Mouse (Mus musculus): Measurements from ENCODE around the gene Nr6a1. TPM values are rescaled to one million over a fixed set of nuclear protein-coding genes. Genes with fewer than 3 reads are reported as not detected.

Gene Nr6a1
- polyA plus RNA-seq, 1 experiment from 2014 or later = 0.39 TPM

DNA sequence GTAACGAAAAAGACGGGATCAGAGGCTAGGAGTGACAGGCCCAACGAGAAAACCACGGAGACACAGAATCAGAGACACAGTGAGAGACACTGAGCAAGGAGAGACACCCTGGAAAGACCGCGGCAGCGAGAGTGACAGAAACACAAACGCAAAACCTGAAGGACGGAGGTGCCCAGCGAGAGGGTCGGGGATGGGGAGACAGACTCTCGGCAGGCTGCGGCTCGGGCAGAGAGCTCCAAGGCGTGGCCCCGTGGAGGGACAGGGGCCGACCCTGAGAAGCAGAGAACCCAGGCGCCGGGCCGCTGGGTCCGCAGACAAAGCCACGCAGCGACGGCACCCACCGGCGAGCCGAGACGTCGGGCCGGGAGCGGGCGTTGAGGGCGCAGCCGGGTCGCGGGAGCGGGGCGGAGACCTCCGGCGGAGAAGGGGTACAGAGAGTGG, 216.0 kb downstream of the Nr6a1 start:
- Histone ChIP-seq H3K27ac (no peak overlapping the region), H3K36me3 (no peaks in the 10 kb centered on the region), H3K4me1 (replicated peaks) (peaks cover 25% of the 10 kb centered on the region), H3K9me3 (replicated peaks) (no peaks in the 10 kb centered on the region), H3K9ac (no peak overlapping the region), H3K27me3 (peaks cover 92% of the 10 kb centered on the region), H3K4me2 (peak overlapping the region; percentile 63), H3K4me3 (peak overlapping the region; percentile 44)
- no peak for ATAC-seq (replicated peaks; ENCODE audit: insufficient number of reproducible peaks, insufficient read depth, low FRiP score, low read depth)
- under 1% methylated on average over 40 of the region's 40 CpGs for WGBS

DNA sequence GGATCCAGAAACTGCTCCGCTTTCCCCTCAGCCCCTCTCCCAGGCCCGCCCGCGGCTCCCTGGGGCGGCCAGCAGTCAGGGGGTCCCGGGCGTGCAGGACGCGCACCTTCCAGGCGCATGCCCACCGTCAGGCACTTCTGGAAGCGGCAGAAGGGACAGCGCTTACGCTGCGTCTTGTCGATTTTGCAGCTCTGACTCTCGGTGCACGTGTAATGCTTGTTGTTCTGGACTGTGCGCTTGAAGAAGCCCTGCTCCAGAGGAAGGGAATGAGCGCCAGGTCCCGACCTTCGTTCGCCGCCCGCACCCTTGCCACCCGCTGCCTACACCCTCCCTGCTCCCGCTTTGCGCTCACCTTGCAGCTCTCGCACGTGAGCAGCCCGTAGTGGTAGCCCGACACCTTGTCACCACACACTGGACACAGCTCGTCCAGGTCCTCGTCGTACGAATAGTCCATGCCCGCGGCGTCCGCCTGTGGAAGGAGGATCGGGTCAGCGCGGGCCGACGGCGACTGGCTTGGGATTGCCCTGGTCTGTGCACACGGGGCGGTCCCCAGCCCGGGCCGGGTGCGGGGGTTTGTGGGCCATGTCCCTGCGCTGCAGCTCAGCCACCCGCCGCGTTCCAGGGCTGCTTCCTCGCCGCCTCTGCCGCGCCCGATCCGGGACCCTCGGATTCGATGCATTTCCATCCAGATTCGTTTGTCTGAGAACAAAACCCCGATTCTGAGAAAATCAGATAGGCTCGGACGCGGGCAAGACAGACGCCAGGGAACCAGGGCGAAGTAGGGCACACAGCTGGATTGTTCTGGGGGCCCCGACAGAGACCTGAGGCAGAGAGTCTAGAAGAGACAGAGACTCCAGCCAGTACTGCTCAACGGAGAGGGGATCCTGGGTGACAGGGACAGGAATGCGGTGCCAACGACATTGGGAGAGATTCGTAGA, 216.9 kb downstream of the Nr6a1 start:
- Histone ChIP-seq H3K27me3 (peaks cover 95% of the 10 kb centered on the region), H3K9me3 (replicated peaks) (no peaks in the 10 kb centered on the region), H3K4me1 (replicated peaks) (peaks cover 26% of the 10 kb centered on the region), H3K4me2 (peak overlapping the region; percentile 57), H3K9ac (peak overlapping the region; percentile 23; the same call in 1 of the 2 replicates), H3K4me3 (peak overlapping the region; percentile 34), H3K36me3 (no peaks in the 10 kb centered on the region), H3K27ac (no peak overlapping the region)
- peak; percentile 36 for ATAC-seq (replicated peaks; ENCODE audit: insufficient number of reproducible peaks, insufficient read depth, low FRiP score, low read depth)
- under 1% methylated on average over 75 of the region's 75 CpGs for WGBS

DNA sequence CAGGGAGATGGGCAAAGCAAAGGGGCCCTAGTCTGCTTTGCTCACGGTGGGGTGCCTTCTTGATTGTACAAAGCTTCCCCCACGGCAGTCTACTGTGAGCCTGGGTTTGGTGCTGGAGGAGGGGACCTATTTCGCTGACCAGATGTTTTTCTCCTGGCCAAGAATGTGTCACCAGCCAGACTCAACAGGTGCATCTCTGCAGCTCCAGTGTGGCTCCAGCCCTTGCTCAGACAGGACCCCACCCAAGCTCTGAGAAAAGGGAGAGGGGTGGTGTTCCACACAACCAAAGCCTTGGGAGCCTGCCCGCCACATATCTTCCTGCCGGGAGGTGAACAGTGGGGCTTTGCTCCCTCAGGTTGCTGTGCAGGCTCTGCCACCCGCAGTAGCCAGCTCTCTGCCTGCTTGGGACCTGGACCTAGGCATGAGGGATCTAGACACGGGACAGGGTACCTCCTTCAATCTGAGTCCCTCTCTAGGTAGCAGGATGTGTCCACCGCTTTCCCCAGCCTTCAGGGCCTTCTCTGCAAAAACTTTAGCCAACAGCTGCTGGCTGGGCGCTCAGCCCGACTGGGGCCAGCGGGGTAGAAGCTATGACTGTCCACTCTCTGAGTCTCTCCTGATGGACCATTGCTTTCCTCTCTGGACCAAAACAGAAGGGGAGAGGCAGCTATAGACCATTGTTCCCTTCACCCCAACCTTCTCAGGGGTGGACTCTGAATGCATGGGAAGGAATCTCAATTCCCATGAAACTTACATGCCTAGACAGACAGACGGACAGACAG, 218.4 kb downstream of the Nr6a1 start:
- no peak for ATAC-seq (replicated peaks; ENCODE audit: insufficient number of reproducible peaks, insufficient read depth, low FRiP score, low read depth)
- 30% methylated on average over 12 of the region's 12 CpGs for WGBS

DNA sequence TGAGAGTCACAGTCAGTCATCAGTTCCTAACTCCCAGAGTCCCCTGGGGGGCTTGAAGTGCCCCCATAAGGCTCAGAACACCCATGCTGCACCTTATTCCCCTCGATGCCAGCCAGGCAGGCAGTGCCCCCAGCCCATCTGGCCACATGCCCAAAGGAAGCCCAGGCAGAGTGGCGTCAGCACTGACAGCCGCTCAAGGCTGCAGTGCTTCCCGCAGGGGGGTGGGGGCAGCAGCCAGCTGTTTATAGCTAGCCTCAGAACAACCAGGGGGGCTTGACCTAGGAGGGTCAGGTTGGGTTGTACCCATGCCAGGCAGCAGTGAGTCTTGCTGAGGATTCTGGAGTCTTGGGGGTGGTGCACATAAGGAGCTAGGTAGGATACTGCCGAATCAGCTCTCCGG, 220.8 kb downstream of the Nr6a1 start:
- Histone ChIP-seq H3K4me2 (no peak overlapping the region), H3K9ac (no peak overlapping the region), H3K9me3 (replicated peaks) (no peaks in the 10 kb centered on the region), H3K36me3 (no peaks in the 10 kb centered on the region), H3K4me3 (no peak overlapping the region), H3K27me3 (peaks cover 92% of the 10 kb centered on the region), H3K4me1 (replicated peaks) (peaks cover 20% of the 10 kb centered on the region), H3K27ac (no peak overlapping the region)
- 26% methylated on average over 6 of the region's 6 CpGs for WGBS
- ATAC-seq (replicated peaks; ENCODE audit: insufficient number of reproducible peaks, insufficient read depth, low FRiP score, low read depth) = no peak

More for the DNA sequence above, 218.4 kb downstream of the Nr6a1 start:
- H3K4me2 ChIP-seq = no peak overlapping the region
- H3K27me3 ChIP-seq = peaks cover 100% of the 10 kb centered on the region
- no peak overlapping the region for H3K27ac ChIP-seq
- H3K9me3 ChIP-seq (replicated peaks) = no peaks in the 10 kb centered on the region
- H3K36me3 ChIP-seq = no peaks in the 10 kb centered on the region
- H3K4me1 ChIP-seq (replicated peaks) = peaks cover 26% of the 10 kb centered on the region
- no peak overlapping the region for H3K9ac ChIP-seq
- H3K4me3 ChIP-seq = no peak overlapping the region

DNA sequence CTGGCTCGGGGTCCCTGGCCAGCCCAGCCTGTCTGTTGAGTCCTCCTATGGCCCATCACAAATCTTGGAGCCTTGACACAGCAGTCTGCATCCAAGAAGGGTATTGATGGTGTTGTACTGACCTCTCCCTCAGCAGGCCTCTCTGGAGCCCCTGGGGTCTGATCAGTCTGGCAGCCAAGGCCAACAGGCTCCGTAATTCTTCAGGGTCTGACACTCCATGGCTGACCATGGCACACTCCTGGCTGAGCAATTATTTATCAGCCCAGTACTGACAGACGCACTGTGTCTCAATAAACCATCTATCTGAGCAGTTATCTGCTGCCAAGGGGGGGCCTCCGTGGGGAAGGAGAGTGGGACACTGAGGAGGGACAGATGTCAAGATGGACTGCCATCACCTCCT, 222.5 kb downstream of the Nr6a1 start:
- Histone ChIP-seq H3K36me3 (no peaks in the 10 kb centered on the region), H3K9ac (no peak overlapping the region), H3K27ac (no peak overlapping the region), H3K9me3 (replicated peaks) (no peaks in the 10 kb centered on the region), H3K4me1 (replicated peaks) (peaks cover 6% of the 10 kb centered on the region), H3K4me3 (no peak overlapping the region), H3K27me3 (peaks cover 91% of the 10 kb centered on the region), H3K4me2 (no peak overlapping the region)
- WGBS = 58% methylated on average over 4 of the region's 4 CpGs
- no peak for ATAC-seq (replicated peaks; ENCODE audit: insufficient number of reproducible peaks, insufficient read depth, low FRiP score, low read depth)

DNA sequence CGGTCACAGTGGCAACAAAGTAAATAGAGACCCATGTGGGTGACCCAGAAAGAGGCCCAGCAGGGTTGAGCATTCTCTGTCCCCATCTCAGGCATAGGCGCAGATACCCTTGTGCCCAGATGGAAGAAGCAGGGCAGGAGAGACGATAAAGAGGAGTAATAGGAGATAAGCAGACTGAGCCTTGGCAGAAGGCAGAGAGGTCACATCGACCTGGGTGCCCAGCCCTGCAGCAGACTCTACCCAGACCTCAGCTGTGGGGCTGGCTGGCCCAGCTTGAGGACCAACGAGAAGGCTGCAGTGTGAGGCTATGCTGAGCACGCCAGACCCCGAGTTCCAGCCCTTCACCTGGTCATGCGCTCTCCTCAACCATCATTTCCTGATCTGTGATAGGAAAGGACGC, 223.2 kb downstream of the Nr6a1 start:
- Histone ChIP-seq H3K36me3 (no peaks in the 10 kb centered on the region), H3K9ac (no peak overlapping the region), H3K9me3 (replicated peaks) (no peaks in the 10 kb centered on the region), H3K27me3 (peaks cover 87% of the 10 kb centered on the region), H3K4me3 (no peak overlapping the region), H3K27ac (no peak overlapping the region), H3K4me2 (no peak overlapping the region), H3K4me1 (replicated peaks) (peaks cover 6% of the 10 kb centered on the region; the same call in 1 of the 2 replicates)
- ATAC-seq (replicated peaks; ENCODE audit: insufficient number of reproducible peaks, insufficient read depth, low FRiP score, low read depth) = no peak
- 73% methylated on average over 9 of the region's 9 CpGs for WGBS

DNA sequence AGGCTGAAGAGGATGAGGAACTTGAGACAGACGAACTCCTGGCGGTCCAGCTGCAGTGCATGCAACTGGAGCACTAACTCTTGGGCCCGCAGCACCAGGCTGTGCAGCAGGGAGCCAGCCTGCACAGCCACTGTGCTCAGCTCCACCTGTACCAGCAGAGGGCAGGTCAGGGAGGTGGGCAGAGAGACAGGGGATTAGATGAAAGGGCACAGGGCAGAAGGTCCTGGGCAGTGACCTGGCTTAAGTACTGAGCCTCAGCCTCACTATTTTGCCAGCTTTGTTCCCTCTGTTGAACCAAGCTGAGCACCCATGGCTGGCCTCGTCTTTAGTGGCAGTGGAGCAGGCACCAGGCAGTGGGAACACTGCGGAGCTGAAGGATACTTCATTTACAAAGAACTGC, 227.3 kb downstream of the Nr6a1 start:
- Histone ChIP-seq H3K36me3 (no peaks in the 10 kb centered on the region), H3K4me2 (no peak overlapping the region), H3K9ac (no peak overlapping the region), H3K4me1 (replicated peaks) (no peaks in the 10 kb centered on the region), H3K9me3 (replicated peaks) (no peaks in the 10 kb centered on the region), H3K27me3 (peaks cover 71% of the 10 kb centered on the region), H3K27ac (no peak overlapping the region), H3K4me3 (no peak overlapping the region)
- WGBS = 61% methylated on average over 5 of the region's 5 CpGs
- ATAC-seq (replicated peaks; ENCODE audit: insufficient number of reproducible peaks, insufficient read depth, low FRiP score, low read depth) = no peak

DNA sequence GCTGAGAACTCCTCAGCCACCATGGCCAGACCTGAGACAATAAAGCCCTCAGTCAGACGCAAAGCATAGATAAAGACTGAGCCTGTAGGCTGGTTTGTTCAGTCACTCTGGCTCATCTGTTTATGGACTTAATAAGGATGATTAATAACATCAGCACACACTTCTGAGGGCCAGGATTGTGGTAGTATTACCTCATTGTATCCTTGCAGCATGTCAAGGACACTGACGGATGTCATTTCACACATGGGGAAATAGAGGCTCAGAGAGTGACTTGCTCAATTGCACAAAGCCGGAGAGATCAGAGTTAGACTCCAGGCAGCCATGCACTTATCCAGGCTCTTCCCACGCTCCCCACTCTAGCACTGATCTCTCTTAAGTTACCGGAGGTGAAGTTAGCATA, 228.9 kb downstream of the Nr6a1 start:
- Histone ChIP-seq H3K27ac (no peak overlapping the region), H3K4me1 (replicated peaks) (no peaks in the 10 kb centered on the region), H3K36me3 (no peaks in the 10 kb centered on the region), H3K4me3 (no peak overlapping the region), H3K9ac (no peak overlapping the region), H3K27me3 (peaks cover 66% of the 10 kb centered on the region), H3K4me2 (no peak overlapping the region), H3K9me3 (replicated peaks) (no peaks in the 10 kb centered on the region)
- no peak for ATAC-seq (replicated peaks; ENCODE audit: insufficient number of reproducible peaks, insufficient read depth, low FRiP score, low read depth)
- WGBS = 80% methylated on average over 5 of the region's 5 CpGs

DNA sequence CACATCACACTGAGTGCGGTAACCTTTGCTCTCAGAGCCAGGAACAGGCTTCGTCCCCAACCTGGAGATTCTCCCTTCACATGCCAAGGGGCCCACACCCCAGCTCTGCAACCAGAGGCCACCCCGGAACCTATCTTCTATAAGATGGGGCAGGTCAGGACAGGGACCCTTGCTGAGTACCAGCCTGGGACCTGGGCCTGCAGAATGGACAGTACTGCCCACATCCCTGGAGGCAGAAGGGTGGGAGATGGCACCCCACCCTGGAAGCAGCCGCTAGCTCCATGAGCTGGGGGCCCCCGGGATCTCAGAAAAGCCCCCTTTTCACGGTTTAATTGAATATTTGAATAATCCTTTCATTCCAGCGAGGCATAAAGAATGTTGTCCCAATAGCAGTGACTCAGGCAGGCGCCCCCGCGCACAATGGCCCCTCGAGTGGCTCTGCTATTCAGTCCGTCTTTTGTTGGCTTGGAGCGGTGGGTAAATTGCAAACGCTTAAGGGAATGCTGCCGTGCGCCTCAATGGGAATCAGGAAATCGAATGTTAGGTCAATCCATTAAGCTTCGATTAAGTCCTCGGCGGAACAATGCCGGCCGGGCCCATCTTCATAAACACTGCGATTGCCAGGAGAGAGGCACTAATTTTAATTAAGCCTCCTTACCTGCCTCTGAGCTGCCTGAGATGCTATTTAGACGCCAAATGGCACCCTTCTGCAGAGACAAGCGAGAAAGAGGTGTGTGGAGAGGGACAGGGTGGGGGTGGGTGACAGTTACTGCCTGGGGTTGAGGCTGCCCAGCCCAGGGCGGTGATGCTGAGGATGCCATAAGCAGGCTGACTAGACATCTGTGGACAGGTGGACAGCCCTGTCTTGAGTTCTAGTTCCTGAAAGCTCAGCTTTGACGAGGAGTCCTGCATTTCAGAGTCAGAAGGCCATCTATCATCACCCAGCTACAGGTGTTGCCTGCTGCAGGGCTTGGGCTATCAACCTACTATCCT, 230.1 kb downstream of the Nr6a1 start:
- Histone ChIP-seq H3K4me3 (no peak overlapping the region), H3K9ac (no peak overlapping the region), H3K4me1 (replicated peaks) (no peaks in the 10 kb centered on the region), H3K27ac (no peak overlapping the region), H3K36me3 (no peaks in the 10 kb centered on the region), H3K27me3 (peaks cover 57% of the 10 kb centered on the region), H3K9me3 (replicated peaks) (no peaks in the 10 kb centered on the region), H3K4me2 (no peak overlapping the region)
- 59% methylated on average over 27 of the region's 27 CpGs for WGBS
- no peak for ATAC-seq (replicated peaks; ENCODE audit: insufficient number of reproducible peaks, insufficient read depth, low FRiP score, low read depth)

DNA sequence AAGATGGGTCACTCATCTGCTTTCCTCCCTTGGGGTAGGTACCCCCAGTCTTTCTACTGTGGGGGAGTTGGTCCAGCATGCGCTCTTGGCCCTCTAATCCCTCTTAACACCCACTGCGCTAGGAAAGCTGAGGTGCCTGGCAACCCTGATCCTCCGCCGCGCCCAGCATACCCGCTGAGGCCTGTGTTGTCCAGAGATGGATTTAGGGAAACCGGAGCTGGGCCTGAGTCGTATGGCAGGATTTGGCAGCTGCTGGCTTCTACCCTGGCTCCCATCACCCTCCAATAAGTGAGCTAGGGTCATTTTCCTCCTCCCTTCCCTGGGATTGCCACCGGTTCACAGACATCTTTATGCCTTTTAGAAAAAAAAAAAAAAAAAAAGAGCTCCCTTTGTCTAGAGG, 231.7 kb downstream of the Nr6a1 start:
- ATAC-seq (replicated peaks; ENCODE audit: insufficient number of reproducible peaks, insufficient read depth, low FRiP score, low read depth) = no peak
- H3K4me1 ChIP-seq (replicated peaks) = no peaks in the 10 kb centered on the region
- H3K9ac ChIP-seq = no peak overlapping the region
- no peak overlapping the region for H3K4me3 ChIP-seq
- no peak overlapping the region for H3K27ac ChIP-seq
- peaks cover 53% of the 10 kb centered on the region for H3K27me3 ChIP-seq
- H3K9me3 ChIP-seq (replicated peaks) = no peaks in the 10 kb centered on the region
- 53% methylated on average over 9 of the region's 9 CpGs for WGBS
- no peaks in the 10 kb centered on the region for H3K36me3 ChIP-seq
- no peak overlapping the region for H3K4me2 ChIP-seq
